ENCODE assay signal across 8 mouse cellular contexts in genomic region chr11:114795848-114796322, GRCm38 (mm10). TPM values are rescaled to one million over a fixed set of nuclear protein-coding genes. Genes with fewer than 3 reads are reported as not detected.
DNase-seq lines count a peak whose midpoint lies in the region; ATAC-seq lines count a peak whose summit lies in the region.

Btbd17 (minus strand) TSS chr11:114795945.

- no peaks in the 10 kb centered on the region for H3K36me3 ChIP-seq in kidney, embryonic 16.5 days (ENCODE audit: insufficient read depth, low read length)
- H3K36me3 ChIP-seq in hindbrain, embryonic 10.5 days, result peaks cover 11% of the 10 kb centered on the region
- no peaks in the 10 kb centered on the region for H3K36me3 ChIP-seq in limb, embryonic 12.5 days

- H3K4me2 ChIP-seq in kidney, embryonic 16.5 days (replicated peaks; ENCODE audit: low read depth, low read length), result peak within 1 kb of the TSS; percentile 57
- H3K4me2 ChIP-seq in limb, embryonic 12.5 days, result peak within 1 kb of the TSS; percentile 69

- peaks cover 38% of the 10 kb centered on the region for H3K4me1 ChIP-seq in kidney, embryonic 16.5 days (ENCODE audit: insufficient read depth, low read length)
- peaks cover 70% of the 10 kb centered on the region for H3K4me1 ChIP-seq in hindbrain, embryonic 10.5 days (replicated peaks)
- H3K4me1 ChIP-seq in limb, embryonic 12.5 days (replicated peaks), result peaks cover 27% of the 10 kb centered on the region

- no peak for DNase-seq in kidney, adult 9 months
- DNase-seq in cerebellum, adult 9-11 months, result peak; percentile 83
- peak; percentile 83 for DNase-seq in hindbrain, embryonic 10.5 days (ENCODE audit: low spot score)
- DNase-seq in right cerebral cortex, postnatal 10 days (ENCODE audit: low spot score in 2 of 2), result peak; percentile 85 to 89
- DNase-seq in ovary, postnatal 36 days (ENCODE audit: low spot score), result no peak
- DNase-seq in adrenal gland, postnatal 10 days, result no peak

- WGBS in kidney, embryonic 16.5 days, result 7% methylated on average over 4 of the region's 4 CpGs
- 4% methylated on average over 4 of the region's 4 CpGs for WGBS in hindbrain, embryonic 10.5 days
- WGBS in limb, embryonic 12.5 days, result 9% methylated on average over 4 of the region's 4 CpGs

- H3K9me3 ChIP-seq in kidney, embryonic 16.5 days (ENCODE audit: low read length), result no peaks in the 10 kb centered on the region
- no peaks in the 10 kb centered on the region for H3K9me3 ChIP-seq in hindbrain, embryonic 10.5 days
- H3K9me3 ChIP-seq in limb, embryonic 12.5 days, result no peaks in the 10 kb centered on the region

- H3K9ac ChIP-seq in kidney, embryonic 16.5 days (replicated peaks; ENCODE audit: low read length), result no peak within 1 kb of the TSS
- H3K9ac ChIP-seq in limb, embryonic 12.5 days (replicated peaks), result no peak within 1 kb of the TSS

- peak; percentile 24 for ATAC-seq in kidney, embryonic 16.5 days (ENCODE audit: low FRiP score, low TSS enrichment)
- ATAC-seq in limb, embryonic 12.5 days (ENCODE audit: insufficient number of reproducible peaks, insufficient read depth, low FRiP score, low TSS enrichment, low read depth), result no peak

- peak within 1 kb of the TSS; percentile 42 for H3K4me3 ChIP-seq in kidney, embryonic 16.5 days (ENCODE audit: low read length)
- peak within 1 kb of the TSS; percentile 61 for H3K4me3 ChIP-seq in hindbrain, embryonic 10.5 days
- peak within 1 kb of the TSS; percentile 40 for H3K4me3 ChIP-seq in limb, embryonic 12.5 days (replicated peaks)

- H3K27ac ChIP-seq in kidney, embryonic 16.5 days (ENCODE audit: low read length), result 0 out of 2 replicates have a peak within 1 kb of the TSS, but pooled peaks have one; percentile 19
- peak within 1 kb of the TSS; percentile 95 for H3K27ac ChIP-seq in hindbrain, embryonic 10.5 days
- H3K27ac ChIP-seq in limb, embryonic 12.5 days, result 0 out of 2 replicates have a peak within 1 kb of the TSS, but pooled peaks have one; percentile 20

- H3K27me3 ChIP-seq in kidney, embryonic 16.5 days (ENCODE audit: insufficient read depth, low read length), result peaks cover 32% of the 10 kb centered on the region
- peaks cover 37% of the 10 kb centered on the region for H3K27me3 ChIP-seq in hindbrain, embryonic 10.5 days (ENCODE audit: insufficient read depth, poor library complexity, severe bottlenecking)
- H3K27me3 ChIP-seq in limb, embryonic 12.5 days, result peaks cover 46% of the 10 kb centered on the region

RNA-seq across cellular contexts. Expression of gene Btbd17, which starts in this region (rescaled TPM):
- 0.47 and 0.54 TPM in 2 replicates for polyA plus RNA-seq in kidney, embryonic 16.5 days (2015; fragmentation: Nextera tagmentation; extraction: Ambion mirVana)
- polyA plus RNA-seq in hindbrain, embryonic 10.5 days (2016; fragmentation: Nextera tagmentation; extraction: Ambion mirVana), result 50.8 and 60.0 TPM in 2 replicates
- 1.5 TPM in 2 replicates for polyA plus RNA-seq in limb, embryonic 12.5 days (2016; fragmentation: Nextera tagmentation; extraction: Ambion mirVana)
- under 1 TPM; 0.21 to 0.33 TPM for total RNA-seq in adrenal gland, postnatal 10 days (2021)

Comparison
In these comparisons a context has a peak if more than half of its experiments do, and no peak if none do; other contexts are left out.
1. RNA of gene Btbd17 (polyA plus RNA-seq): 50.8 to 60.0 TPM in hindbrain, embryonic 10.5 days; 1.5 TPM in limb, embryonic 12.5 days and 0.47 to 0.54 TPM in kidney, embryonic 16.5 days; every median in the first group is over 10 times any median in the second.
2. Peak in ATAC-seq, H3K4me3 ChIP-seq, H3K27ac ChIP-seq and H3K4me2 ChIP-seq in kidney, embryonic 16.5 days; RNA of the gene not detected or under 1 TPM.
3. H3K27ac ChIP-seq: peak in every context shown above with its lines; median percentile 95 in hindbrain, embryonic 10.5 days; 20 in limb, embryonic 12.5 days; 19 in kidney, embryonic 16.5 days.
4. DNase-seq: peak in cerebellum, adult 9-11 months (single experiment), hindbrain, embryonic 10.5 days (single experiment) and right cerebral cortex, postnatal 10 days (2 of 2); none in kidney, adult 9 months (single experiment), ovary, postnatal 36 days (single experiment) and adrenal gland, postnatal 10 days (single experiment).
5. Peak in every context shown above with its lines, with median percentiles within 50 percentile points of each other: H3K4me3 ChIP-seq.